Mouse (Mus musculus) adrenal gland, postnatal 10 days (tissue): ENCODE measurements around the gene Sppl2b. TPM values are rescaled to one million over a fixed set of nuclear protein-coding genes. Genes with fewer than 3 reads are reported as not detected.
"Not testable (repeated sequence)": the region's sequence is repeated elsewhere in the genome, so short reads cannot be mapped to it uniquely, and the experiment has no call there.

Source experiments
- DNase-seq: peaks from one replicate; pipeline ENCODE4 v3.0.0; 2021; ENCODE audit warnings: mixed read lengths
- long read RNA-seq, 2 experiments: library from polyadenylated mRNA; stranded (forward); transcript quantifications; one replicate each; pipeline ENCODE4 v2.0.0; 2021
- total RNA-seq, 2 experiments: library from RNA; stranded (reverse); gene quantifications; 2 replicates each; pipeline ENCODE4 v1.2.3; 2021

Sppl2b gene
- 10 to 100 TPM; 25.3 to 39.8 TPM for total RNA-seq
- long read RNA-seq, experiment 1, transcript Sppl2b-201 (15 exons, 2,869 nt), result major isoform, 11 of 70 reads
- long read RNA-seq, experiment 1, partial matches to known transcripts, result 21 of 70 reads
- long read RNA-seq, experiment 1, other reads (novel, unspliced or antisense), result 38 of 70 reads
- long read RNA-seq, experiment 2, transcript Sppl2b-201 (15 exons, 2,869 nt), result major isoform, 10 of 39 reads
- long read RNA-seq, experiment 2, partial matches to known transcripts, result 5 of 39 reads
- long read RNA-seq, experiment 2, other reads (novel, unspliced or antisense), result 24 of 39 reads

GRCm38 (mm10) chr10:80854913-80855748 lies at the start of gene Sppl2b, which contains the start of gene Lsm7:
Sppl2b (plus strand) TSS chr10:80855275.
Lsm7 (minus strand) TSS chr10:80855209.
- peak; percentile 99 for DNase-seq

GRCm38 (mm10) chr10:80805322-80805721 lies 49.8 kb upstream of the Sppl2b start:
- no peak for DNase-seq

GRCm38 (mm10) chr10:80805925-80806324 lies 49.1 kb upstream of the Sppl2b start:
- peak; percentile 93 for DNase-seq

GRCm38 (mm10) chr10:80806341-80807056 lies 48.6 kb upstream of the Sppl2b start:
- no peak for DNase-seq

GRCm38 (mm10) chr10:80807057-80807627 lies 47.9 kb upstream of the Sppl2b start:
- DNase-seq, result peak; percentile 79

GRCm38 (mm10) chr10:80808099-80808984 lies 46.7 kb upstream of the Sppl2b start:
- no peak for DNase-seq

GRCm38 (mm10) chr10:80808985-80809632 lies 46.0 kb upstream of the Sppl2b start:
- no peak for DNase-seq

GRCm38 (mm10) chr10:80810084-80810483 lies 45.0 kb upstream of the Sppl2b start:
- DNase-seq, result peak; percentile 74

GRCm38 (mm10) chr10:80812391-80813041 lies 42.6 kb upstream of the Sppl2b start:
- peak; percentile 60 for DNase-seq

- no peak for DNase-seq
Measured at GRCm38 (mm10) chr10:80813366-80813765, 41.7 kb upstream of the Sppl2b start, which contains the start of gene Jsrp1. Jsrp1 (minus strand) TSS chr10:80813498.

- DNase-seq, result no peak
Measured at GRCm38 (mm10) chr10:80814800-80815199, 40.3 kb upstream of the Sppl2b start.

- DNase-seq, result not testable (repeated sequence)
Measured at GRCm38 (mm10) chr10:80816303-80816702, 38.8 kb upstream of the Sppl2b start.

- DNase-seq, result no peak
Measured at GRCm38 (mm10) chr10:80817164-80817563, 37.9 kb upstream of the Sppl2b start.

GRCm38 (mm10) chr10:80817955-80818354 lies 37.1 kb upstream of the Sppl2b start:
- DNase-seq, result not testable (repeated sequence)

- no peak for DNase-seq
Measured at GRCm38 (mm10) chr10:80818599-80819281, 36.3 kb upstream of the Sppl2b start.

- no peak for DNase-seq
Measured at GRCm38 (mm10) chr10:80819406-80819805, 35.7 kb upstream of the Sppl2b start.

- no peak for DNase-seq
Measured at GRCm38 (mm10) chr10:80821991-80822390, 33.1 kb upstream of the Sppl2b start.

GRCm38 (mm10) chr10:80822528-80822927 lies 32.5 kb upstream of the Sppl2b start:
- no peak for DNase-seq

- DNase-seq, result no peak
Measured at GRCm38 (mm10) chr10:80823316-80823715, 31.8 kb upstream of the Sppl2b start.
